Mouse (Mus musculus) testis, adult 2 months (tissue): ENCODE measurements around the gene Col19a1.

Source experiments
- CTCF ChIP-seq: fragments of 200-500 bp; IDR thresholded peaks from 2 replicates; pipeline ENCODE4 v1.5.1; 2012; ENCODE audit warnings: low read depth, mild to moderate bottlenecking, inconsistent platforms, low read length, moderate library complexity; ENCODE audit not compliant: control insufficient read depth, insufficient read depth, insufficient replicate concordance
- POLR2A ChIP-seq: fragments of 200-500 bp; IDR thresholded peaks from 2 replicates; pipeline ENCODE4 v1.6.1; 2012; ENCODE audit warnings: low read depth, mild to moderate bottlenecking, inconsistent platforms, low read length, moderate library complexity; ENCODE audit not compliant: control insufficient read depth

GRCm38 (mm10) chr1:24428306-24428705 lies 159.0 kb downstream of the Col19a1 start:
- TF ChIP-seq CTCF (no peak), POLR2A (no peak)
